Mouse (Mus musculus): ENCODE results near the gene Adap2.

Adap2 gene

GRCm38 (mm10) chr11:80199773-80200172 lies 45.9 kb downstream of the Adap2 start:
- no peak for DNase-seq

DNA sequence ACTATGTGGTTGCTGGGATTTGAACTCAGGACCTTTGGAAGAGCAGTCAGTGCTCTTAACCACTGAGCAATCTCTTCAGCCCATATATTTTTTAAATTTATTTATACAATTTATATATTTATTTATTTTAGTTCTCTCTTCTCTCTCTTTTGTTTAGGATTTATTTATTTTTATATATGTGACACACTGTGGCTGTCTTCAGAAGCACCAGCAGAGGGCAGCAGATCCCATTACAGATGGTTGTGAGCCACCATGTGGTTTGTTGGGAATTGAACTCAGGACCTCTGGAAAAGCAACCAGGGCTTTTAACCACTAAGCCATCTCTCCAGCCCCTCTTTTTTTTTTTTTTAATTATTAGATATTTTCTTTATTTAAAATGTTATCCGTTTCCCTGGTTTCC lies 46.4 kb downstream of the Adap2 start:
- DNase-seq, result peak; percentile 24 to 32

DNA sequence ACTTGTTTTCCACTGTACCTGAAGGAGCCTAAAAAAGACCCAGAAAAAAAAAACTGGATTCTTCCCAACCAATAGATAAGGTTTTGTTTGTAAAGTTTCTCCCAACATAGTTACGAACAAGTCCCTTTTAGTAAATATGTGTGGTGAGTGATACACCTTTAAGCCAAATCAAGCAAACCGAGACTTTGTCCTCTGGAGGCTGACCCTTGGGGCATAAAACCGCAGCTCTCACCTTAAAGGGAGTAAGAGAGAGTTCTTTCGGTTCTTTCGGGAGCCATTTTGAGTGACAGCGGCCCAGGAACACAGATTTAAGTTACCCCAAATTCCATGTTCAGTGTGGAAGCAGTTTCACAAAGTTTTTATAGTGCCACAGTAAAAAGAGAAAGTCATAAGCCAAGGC lies 48.4 kb downstream of the Adap2 start:
- no peak for DNase-seq

GRCm38 (mm10) chr11:80204037-80204436 lies 50.1 kb downstream of the Adap2 start:
- peak; percentile 14 to 42 for DNase-seq

GRCm38 (mm10) chr11:80204941-80205340 lies 51.0 kb downstream of the Adap2 start:
- DNase-seq, result no peak

GRCm38 (mm10) chr11:80208465-80208859 lies 54.6 kb downstream of the Adap2 start:
- no peak for DNase-seq

- DNase-seq, result peak; percentile 99
Measured at GRCm38 (mm10) chr11:80208860-80209800, 55.2 kb downstream of the Adap2 start, which contains the start of gene Rhot1. Gene Rhot1, plus strand, starts transcription at chr11:80209019.

DNA sequence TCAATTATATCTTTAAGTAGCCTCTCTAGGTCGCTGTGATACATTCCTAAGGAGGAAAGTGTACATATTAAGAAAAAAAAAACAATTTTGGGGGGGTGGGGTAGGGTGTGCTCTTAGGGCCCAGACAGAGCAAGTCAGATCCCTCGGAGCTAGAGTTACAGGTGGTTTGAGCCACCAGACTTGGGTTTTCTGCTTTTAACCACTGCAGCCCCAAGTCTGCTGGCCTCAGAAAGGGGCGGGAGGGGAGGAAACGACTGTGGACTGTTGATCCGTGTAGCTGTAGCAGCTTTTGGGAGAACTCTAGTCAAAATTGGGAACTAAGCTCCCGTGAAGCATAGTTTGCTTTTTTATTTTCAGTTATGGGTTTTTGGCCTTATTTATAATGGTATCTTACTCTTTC lies 56.4 kb downstream of the Adap2 start:
- DNase-seq, result no peak

DNA sequence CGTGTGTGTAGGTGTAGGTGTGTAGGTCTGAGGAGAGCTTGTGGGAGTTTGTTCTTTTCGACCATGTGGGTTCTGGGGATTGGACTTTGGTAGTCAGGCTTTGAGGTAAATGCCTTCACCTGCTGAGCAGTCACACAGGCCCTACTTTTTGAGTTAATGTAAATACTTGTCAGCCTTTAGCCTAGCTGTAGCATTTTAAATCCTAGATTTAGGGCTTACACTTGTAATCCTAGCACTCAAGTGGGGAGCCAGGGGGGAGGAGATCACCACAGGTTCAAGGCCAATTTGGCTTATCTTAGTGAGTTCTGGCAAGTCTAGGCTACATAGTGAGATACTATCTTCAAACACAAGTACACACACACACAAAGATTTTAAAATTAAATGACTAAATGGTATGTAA lies 58.4 kb downstream of the Adap2 start:
- DNase-seq, result no peak

DNA sequence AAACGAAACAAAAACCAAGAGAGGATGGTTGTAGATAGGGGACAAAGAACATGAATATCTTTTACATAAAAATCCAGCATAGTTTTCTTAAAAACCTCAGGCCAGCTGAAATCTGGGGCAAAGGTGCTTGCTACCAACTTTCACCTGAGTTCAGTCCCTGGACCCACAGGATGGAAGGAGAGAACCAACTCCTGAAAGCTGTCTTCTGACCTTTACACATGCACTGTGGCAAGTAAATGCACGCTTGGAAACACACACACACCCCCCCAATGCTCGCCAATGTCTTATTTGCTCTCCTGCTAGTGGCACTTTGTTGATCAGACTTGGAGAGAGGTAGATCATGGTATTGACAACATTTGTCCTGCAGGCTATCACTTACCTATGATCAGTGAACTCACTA lies 61.4 kb downstream of the Adap2 start:
- no peak for DNase-seq

DNA sequence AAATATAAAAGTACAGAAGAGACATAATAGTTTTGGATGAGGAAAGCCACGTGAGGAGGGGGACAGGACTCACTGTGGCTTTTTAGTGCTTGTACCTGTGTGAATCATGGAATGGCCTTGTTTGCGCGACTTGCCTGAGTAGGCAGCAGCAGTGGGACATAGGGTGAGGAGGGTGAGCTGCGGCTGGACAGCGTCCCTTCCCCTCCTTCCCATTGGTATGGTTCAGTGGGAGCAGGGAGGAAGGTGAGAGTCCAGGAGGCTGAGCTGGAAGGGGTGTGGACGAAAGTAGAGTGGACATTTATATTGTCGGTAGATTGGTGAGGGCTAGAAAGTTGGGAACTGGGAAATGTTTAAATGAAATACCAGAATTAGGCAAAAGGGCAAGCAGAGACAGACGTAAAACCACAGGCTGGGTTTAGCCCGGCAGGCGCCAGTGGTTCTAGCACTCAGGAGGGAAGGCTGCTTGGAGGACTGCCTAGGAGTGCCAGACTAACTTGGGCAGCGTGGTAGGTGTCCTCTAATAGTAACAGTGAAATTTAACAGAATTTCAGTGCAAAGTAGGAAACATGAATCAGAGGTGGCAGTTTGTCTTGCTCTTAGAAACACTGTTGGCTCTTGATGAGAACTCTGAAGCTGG lies 64.9 kb downstream of the Adap2 start:
- DNase-seq, result no peak
